Mouse (Mus musculus) cerebellum, adult 8-10 months (tissue): ENCODE data around the gene AA986860.

Experiments used
- DNase-seq: peaks from one replicate; pipeline ENCODE4 v3.0.0; 2022

Gene AA986860

GRCm38 (mm10) chr1:130776645-130777044 is 44.9 kb downstream of the AA986860 start:
- DNase-seq: no peak

GRCm38 (mm10) chr1:130779867-130780266 is 48.1 kb downstream of the AA986860 start:
- DNase-seq: no peak

- DNase-seq: peak; percentile 8
These were observed 52.3 kb downstream of the AA986860 start for GRCm38 (mm10) chr1:130784054-130784453.

GRCm38 (mm10) chr1:130787001-130787400 is 55.2 kb downstream of the AA986860 start:
- DNase-seq: no peak

- DNase-seq: no peak
These were observed 58.0 kb downstream of the AA986860 start for GRCm38 (mm10) chr1:130789512-130790451.
